Mouse (Mus musculus) right cerebral cortex, postnatal 4 days (tissue): ENCODE results near the gene Ahnak.
"Not testable (repeated sequence)": the region's sequence is repeated elsewhere in the genome, so short reads cannot be mapped to it uniquely, and the experiment has no call there.

Experiments used
- DNase-seq: peaks from one replicate; pipeline ENCODE4 v3.0.0-alpha.2; 2022

Ahnak gene

GRCm38 (mm10) chr19:9044291-9044690 lies 55.2 kb downstream of the Ahnak start:
- DNase-seq, result no peak

- DNase-seq, result no peak
These were observed 58.3 kb downstream of the Ahnak start for GRCm38 (mm10) chr19:9047207-9047945.

- no peak for DNase-seq
These were observed 58.9 kb downstream of the Ahnak start for GRCm38 (mm10) chr19:9047946-9048387.

DNA sequence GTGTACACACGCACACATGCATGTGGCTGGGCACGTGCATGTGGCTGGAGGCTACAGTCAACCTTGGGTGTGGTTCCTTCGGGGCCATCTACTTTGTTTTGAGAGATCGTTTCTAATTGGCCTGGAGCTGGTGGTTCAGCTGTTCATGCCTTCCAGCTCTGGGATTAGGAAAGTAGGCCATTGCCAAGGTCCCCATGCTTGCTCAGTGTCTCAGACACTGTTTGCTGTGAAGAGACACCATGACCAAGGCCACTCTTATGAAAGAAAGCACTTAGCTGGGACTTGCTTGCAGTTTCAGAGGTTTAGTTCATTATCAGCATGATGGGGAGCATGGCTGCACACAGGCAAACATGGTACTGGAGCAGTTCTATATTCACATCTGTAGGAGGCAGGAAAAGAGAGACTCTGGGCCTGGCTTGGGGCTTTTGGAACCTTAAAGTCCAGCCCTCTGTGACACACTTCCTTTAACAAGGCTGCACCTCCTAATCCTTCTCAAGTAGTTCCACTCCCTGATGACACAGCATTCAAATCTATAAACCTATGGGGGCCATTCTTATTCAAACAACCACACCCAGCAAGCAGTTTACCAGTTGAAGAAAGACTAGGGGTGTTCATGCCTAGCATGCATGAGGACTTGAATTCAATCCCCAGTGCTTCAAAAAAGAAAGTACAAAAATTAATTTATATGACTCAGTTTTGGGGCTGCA lies 60.0 kb downstream of the Ahnak start:
- DNase-seq, result no peak

GRCm38 (mm10) chr19:9050294-9051229 lies 61.5 kb downstream of the Ahnak start:
- no peak for DNase-seq

- DNase-seq, result not testable (repeated sequence)
These were observed 62.9 kb downstream of the Ahnak start for GRCm38 (mm10) chr19:9051985-9052384.

DNA sequence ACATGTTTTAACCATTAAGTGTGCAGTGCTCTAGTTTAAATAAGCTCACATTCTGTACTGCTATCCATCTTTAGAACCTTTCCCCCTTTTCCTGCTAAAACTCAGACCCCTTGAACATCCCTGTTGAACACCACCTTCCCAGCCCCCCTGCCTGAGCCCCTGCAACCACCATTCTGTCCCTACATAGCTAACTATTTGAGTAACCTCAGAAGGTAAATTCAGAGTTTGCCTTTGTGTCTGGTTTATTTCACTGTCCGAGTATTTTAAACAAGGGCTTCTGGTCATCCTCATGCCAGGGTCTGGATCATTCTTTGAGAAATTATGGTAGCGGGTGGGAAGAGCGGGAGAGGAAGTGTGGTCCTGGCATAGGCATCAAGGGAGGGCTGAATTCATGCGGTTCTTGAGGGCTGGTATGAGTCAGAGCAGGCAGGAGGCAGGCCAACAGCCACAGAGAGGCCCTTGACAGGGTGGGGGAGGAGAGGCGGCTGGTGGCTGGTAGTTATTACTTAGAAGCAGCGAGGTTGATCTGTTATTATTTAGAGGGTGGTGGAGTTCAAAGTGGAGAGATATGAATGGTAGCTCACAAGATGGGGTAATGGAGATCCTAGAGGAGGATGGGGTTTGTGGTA lies 63.8 kb downstream of the Ahnak start:
- DNase-seq, result no peak

DNA sequence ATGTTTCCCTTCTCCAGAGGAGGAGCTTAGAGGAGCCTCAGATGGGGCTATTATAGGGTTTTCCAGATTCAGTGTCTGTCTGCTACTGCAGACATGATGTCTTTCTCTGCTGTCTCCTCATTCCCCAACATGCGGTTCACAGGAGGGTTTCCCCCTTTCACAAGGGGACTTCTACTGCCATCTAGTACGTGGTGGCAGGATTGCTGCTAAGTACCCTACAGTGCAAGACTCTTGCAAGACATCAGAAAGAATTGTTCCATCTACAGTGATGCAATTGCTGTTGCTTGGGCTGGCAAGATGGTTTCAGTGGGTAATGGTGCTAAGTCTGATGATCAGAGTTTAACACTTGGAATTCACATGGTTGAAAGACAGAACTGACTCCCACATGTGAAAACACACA lies 66.1 kb downstream of the Ahnak start:
- no peak for DNase-seq

DNA sequence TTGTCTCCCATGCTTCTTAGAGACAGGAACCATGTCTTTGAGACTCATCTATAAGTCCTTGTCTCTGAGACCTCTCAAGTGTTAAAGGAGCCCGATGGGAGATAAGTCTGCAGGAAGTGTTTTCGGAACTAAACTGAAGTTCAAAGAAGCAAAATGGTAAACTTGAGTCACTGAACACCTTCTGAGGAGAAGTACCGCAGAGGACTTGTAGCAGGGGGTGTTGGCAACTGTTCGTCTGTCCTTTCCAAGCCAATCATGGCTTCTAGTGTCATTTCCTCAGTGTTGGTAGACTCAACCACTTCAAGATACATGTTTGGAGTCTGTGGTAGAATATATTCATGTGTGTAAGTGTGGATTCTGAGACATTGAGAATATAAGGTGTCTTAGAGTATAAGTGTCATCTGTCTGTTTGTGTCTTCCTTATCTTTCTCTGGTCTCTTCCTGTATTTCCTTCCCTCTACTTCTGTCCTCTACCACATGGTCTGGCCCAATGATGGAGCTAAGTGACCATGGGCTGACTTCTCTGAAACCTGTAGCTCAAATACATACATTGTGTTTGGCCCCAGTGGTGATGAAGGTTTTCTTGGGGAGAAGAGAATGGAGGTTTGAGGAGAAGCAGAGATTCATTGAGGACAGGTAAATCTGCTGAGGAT lies 66.7 kb downstream of the Ahnak start:
- DNase-seq, result no peak

- DNase-seq, result no peak
These were observed 68.6 kb downstream of the Ahnak start for GRCm38 (mm10) chr19:9057679-9058078.

GRCm38 (mm10) chr19:9058331-9058884 lies 69.3 kb downstream of the Ahnak start:
- DNase-seq, result no peak

- no peak for DNase-seq
These were observed 69.9 kb downstream of the Ahnak start for GRCm38 (mm10) chr19:9058944-9059343.

GRCm38 (mm10) chr19:9059391-9059790 lies 70.3 kb downstream of the Ahnak start:
- no peak for DNase-seq

DNA sequence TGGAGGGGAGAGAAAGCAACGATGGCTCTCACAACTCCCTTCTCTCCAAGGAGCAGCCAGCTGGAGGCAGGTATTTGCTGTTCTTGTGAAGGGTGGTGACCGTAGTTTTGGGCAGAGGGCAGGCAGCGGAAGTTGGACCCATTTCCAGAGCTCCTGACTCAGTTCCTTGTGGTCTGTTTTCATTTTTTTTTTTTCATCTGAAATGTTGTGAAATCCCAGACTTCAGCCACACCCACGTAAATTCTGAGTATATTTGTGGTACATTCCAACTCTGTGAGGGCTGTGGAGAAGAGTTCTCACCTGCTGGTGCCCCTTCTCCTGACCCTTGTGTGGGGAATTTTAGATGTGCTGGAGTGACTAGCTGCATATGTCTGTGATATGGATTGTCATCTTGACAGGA lies 71.0 kb downstream of the Ahnak start:
- no peak for DNase-seq

GRCm38 (mm10) chr19:9061221-9061893 lies 72.3 kb downstream of the Ahnak start:
- no peak for DNase-seq

DNA sequence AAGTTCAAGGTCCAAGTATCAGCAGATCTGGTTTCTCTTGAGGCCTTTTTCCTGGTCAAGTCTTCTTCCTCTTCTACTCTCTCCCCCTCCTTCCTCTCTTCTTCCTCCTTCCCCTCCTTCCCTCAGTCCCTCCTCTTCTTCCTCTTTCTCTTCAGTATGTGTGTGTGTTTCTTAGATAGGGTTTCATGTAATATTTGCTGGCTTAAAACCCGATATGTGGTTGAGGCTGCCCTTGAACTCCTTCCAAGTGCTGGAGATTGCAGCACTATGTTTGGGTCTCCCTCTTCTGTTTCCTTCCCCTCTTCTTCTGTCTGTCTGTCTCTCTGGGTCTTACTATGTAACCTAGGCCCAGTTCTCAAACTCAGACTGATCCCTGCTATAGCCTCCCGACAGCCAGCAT lies 73.7 kb downstream of the Ahnak start:
- DNase-seq, result no peak

DNA sequence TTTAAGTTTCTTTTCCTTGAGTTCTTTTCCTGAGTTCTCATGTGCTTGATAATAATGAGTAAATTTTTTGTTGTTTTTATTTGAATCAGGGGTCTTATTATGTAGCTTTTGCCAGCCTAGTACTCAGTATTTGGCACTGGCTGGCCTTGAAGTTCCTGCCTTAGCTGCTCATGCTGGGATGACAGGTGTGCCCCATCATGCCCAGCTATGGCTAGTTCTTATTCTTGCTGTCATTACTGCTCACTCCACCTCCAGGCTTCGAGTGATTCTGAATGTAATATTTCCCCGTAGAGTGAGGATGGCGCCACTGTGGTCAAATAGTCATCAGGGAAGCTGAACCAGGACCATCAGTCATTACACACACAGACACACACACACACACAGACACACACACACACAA lies 74.7 kb downstream of the Ahnak start:
- DNase-seq, result no peak

- DNase-seq, result no peak
These were observed 76.8 kb downstream of the Ahnak start for GRCm38 (mm10) chr19:9065621-9066561.

DNA sequence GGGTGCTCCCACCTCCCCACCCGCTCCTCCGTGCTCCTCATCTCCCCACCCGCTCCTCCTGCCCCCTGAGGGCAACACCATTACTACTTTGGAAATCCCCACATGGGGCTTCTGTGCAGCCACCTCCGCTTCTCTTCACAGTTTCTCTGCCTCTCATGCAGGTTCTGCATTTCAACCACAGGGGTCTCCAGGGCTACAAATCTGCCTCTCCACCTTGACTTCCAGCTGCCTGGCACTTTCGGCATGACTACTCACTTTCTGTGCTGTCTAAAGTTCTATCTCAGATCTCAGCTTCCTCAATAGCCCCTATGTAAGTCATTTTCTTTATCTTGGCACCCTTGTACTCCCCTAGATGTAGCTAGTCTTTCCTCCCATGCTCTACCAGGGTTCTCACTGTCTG lies 78.2 kb downstream of the Ahnak start:
- no peak for DNase-seq

DNA sequence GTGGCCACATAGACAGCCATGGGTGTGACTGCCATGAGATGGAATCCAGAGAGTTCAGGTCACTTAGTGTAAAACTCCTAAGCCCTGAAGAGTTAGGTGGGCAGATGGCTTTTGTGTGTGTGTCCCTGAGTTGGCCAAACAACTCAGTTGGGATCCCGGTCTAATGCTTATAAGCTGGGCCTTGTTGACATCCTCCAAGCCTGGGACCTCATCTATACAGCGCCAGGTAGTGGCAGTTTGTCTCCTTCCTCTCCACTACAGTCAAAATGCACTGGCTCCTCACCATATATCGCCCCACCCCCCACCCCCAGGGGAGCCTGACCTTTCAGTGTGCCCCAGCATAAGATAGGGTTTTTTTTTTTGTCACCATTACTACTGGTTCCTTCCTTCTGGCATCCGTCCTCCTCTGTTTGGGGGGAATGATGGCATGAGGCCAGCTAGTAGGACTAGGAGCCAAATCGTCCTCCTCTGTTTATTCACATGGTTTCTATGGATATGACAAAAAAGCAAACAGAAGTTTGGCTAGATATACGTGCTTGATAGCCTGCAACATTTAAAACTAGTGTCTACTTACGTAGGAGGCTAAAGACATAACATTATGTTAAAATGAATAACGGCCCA lies 80.7 kb downstream of the Ahnak start:
- DNase-seq, result peak; percentile 58
